Mouse (Mus musculus): ENCODE data around the gene Cdkn2d.
A peak's percentile ranks its signal among the peaks of the same experiment; 100 is the strongest.
"Not testable (repeated sequence)": the region's sequence is repeated elsewhere in the genome, so short reads cannot be mapped to it uniquely, and the experiment has no call there.

Cdkn2d gene

GRCm38 (mm10) chr9:21275727-21276126, 15.5 kb downstream of the Cdkn2d start:
- no peak for DNase-seq (ENCODE audit: low read depth, low spot score)

- DNase-seq (ENCODE audit: low read depth, low spot score): no peak
These were observed 16.0 kb downstream of the Cdkn2d start for GRCm38 (mm10) chr9:21275013-21275710.

- no peak for DNase-seq (ENCODE audit: low read depth, low spot score)
These were observed 16.9 kb downstream of the Cdkn2d start for GRCm38 (mm10) chr9:21274336-21274735.

GRCm38 (mm10) chr9:21273520-21274228, 17.5 kb downstream of the Cdkn2d start:
- no peak for DNase-seq (ENCODE audit: low read depth, low spot score)

- no peak for DNase-seq (ENCODE audit: low read depth, low spot score)
These were observed 18.1 kb downstream of the Cdkn2d start for GRCm38 (mm10) chr9:21273094-21273493.

GRCm38 (mm10) chr9:21272391-21272790, 18.8 kb downstream of the Cdkn2d start:
- no peak for DNase-seq (ENCODE audit: low read depth, low spot score)

GRCm38 (mm10) chr9:21269590-21269989, 21.6 kb downstream of the Cdkn2d start:
- not testable (repeated sequence) for DNase-seq (ENCODE audit: low read depth, low spot score)

GRCm38 (mm10) chr9:21268305-21268704, 22.9 kb downstream of the Cdkn2d start:
- DNase-seq (ENCODE audit: low read depth, low spot score): no peak

- no peak for DNase-seq (ENCODE audit: low read depth, low spot score)
These were observed 24.3 kb downstream of the Cdkn2d start for GRCm38 (mm10) chr9:21266889-21267288.

GRCm38 (mm10) chr9:21265611-21266010, 25.6 kb downstream of the Cdkn2d start:
- DNase-seq (ENCODE audit: low read depth, low spot score): no peak

- DNase-seq (ENCODE audit: low read depth, low spot score): peak; percentile 95
These were observed 26.1 kb downstream of the Cdkn2d start, which contains the start of gene Atg4d for GRCm38 (mm10) chr9:21265000-21265561. Atg4d (plus strand) TSS chr9:21265293.

- no peak for DNase-seq (ENCODE audit: low read depth, low spot score)
These were observed 26.8 kb downstream of the Cdkn2d start for GRCm38 (mm10) chr9:21264272-21264999.

- DNase-seq (ENCODE audit: low read depth, low spot score): no peak
These were observed 29.4 kb downstream of the Cdkn2d start for GRCm38 (mm10) chr9:21261831-21262230.

GRCm38 (mm10) chr9:21260491-21261040, 30.6 kb downstream of the Cdkn2d start:
- DNase-seq (ENCODE audit: low read depth, low spot score): peak; percentile 60

- not testable (repeated sequence) for DNase-seq (ENCODE audit: low read depth, low spot score)
These were observed 34.9 kb downstream of the Cdkn2d start for GRCm38 (mm10) chr9:21256349-21256748.

- DNase-seq (ENCODE audit: low read depth, low spot score): no peak
These were observed 36.5 kb downstream of the Cdkn2d start for GRCm38 (mm10) chr9:21254690-21255089.

GRCm38 (mm10) chr9:21251116-21251735, 40.0 kb downstream of the Cdkn2d start:
- no peak for DNase-seq (ENCODE audit: low read depth, low spot score)

- DNase-seq (ENCODE audit: low read depth, low spot score): no peak
These were observed 40.7 kb downstream of the Cdkn2d start for GRCm38 (mm10) chr9:21250509-21250908.

GRCm38 (mm10) chr9:21249629-21250508, 41.3 kb downstream of the Cdkn2d start:
- DNase-seq (ENCODE audit: low read depth, low spot score): no peak

- no peak for DNase-seq (ENCODE audit: low read depth, low spot score)
These were observed 42.9 kb downstream of the Cdkn2d start, which contains the start of gene S1pr5 for GRCm38 (mm10) chr9:21248326-21248725. S1pr5 (minus strand) TSS chr9:21248443.

Data from CD4-positive, CD25-positive, alpha-beta regulatory T cell, adult 2 months (primary cell).